Mouse (Mus musculus) brown adipose tissue, adult 24 weeks (tissue): ENCODE measurements around the gene Rundc3a. TPM values are rescaled to one million over a fixed set of nuclear protein-coding genes. Genes with fewer than 3 reads are reported as not detected.
"Not testable (repeated sequence)": the region's sequence is repeated elsewhere in the genome, so short reads cannot be mapped to it uniquely, and the experiment has no call there.

Experiments used
- H3K27ac ChIP-seq: fragments of 200-500 bp; replicated peaks from 2 replicates; pipeline ENCODE4 v1.5.1; 2012; ENCODE audit warnings: low read depth, mild to moderate bottlenecking, low read length
- H3K4me1 ChIP-seq: fragments of 200-500 bp; 2 replicates; pipeline ENCODE4 v1.6.1; 2012; ENCODE audit warnings: low read length, mixed read lengths; ENCODE audit not compliant: control insufficient read depth, insufficient read depth, insufficient read length
- H3K4me3 ChIP-seq: fragments of 200-500 bp; 2 replicates; pipeline ENCODE4 v1.5.1; 2012; ENCODE audit warnings: low read depth, mild to moderate bottlenecking, low read length, moderate library complexity; ENCODE audit not compliant: insufficient read depth
- polyA plus RNA-seq: library from polyadenylated mRNA; stranded (reverse); fragments of >200 nt; gene quantifications from 2 replicates; pipeline ENCODE4 v1.2.4, GENCODE M21; 2012; ENCODE audit not compliant: missing spikeins, insufficient read depth, insufficient read length

Gene Rundc3a
- polyA plus RNA-seq, 1 experiment = not detected

DNA sequence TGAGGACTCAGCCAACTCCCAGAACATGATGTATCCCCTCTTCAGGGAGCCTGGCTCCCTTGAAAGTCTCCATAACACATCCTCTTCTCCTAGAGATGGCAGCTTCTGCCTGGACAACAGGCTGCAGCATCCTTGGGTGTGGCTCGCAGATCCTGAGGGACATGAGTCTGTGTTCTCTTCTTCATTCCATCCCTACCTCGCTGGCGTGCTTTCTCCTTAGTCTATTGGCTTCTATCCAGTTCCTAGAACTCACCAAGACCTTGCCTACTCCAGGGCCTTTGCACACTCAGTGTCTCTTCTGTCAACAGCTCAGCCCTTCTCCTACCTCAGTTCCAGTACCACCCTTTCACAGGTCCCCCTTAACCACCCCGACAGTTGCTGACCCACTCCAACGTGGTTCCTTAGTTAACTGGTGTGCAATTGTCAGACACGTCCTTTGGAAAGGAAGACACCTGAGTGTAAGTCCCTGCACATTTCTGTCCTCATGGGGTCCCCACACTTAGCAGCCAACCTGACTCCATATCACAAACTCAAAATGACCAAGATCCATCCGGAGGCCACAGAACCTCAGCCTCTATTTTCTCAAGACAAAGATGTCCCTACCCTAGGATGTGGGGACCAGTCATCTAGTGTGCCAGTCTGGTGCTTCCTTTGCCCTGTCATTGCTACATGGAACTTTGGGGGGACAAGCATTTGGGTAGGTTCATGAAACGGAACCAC lies 31.3 kb upstream of the Rundc3a start:
- no peaks in the 10 kb centered on the region for H3K4me1 ChIP-seq
- no peak overlapping the region for H3K4me3 ChIP-seq
- H3K27ac ChIP-seq = no peak overlapping the region

DNA sequence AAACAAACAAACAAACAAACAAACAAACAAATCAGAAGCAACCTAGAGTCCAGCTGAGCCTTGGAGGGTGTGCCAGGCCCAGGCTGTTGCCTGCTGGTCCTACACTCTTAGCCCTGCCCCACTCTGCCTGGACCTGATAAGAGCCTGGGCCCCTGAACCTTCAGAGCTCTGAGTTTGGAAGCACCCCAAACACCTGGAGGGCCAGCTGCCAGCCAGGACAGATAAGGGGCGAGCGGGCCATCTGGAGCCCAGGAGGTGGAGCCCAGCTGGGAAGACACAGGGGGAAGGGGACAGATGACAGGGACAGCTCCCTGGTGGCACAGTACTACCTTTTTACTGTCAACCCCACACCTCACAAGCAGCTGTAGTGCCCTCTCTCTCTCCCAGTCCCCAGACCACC lies 29.6 kb upstream of the Rundc3a start:
- Histone ChIP-seq H3K27ac (no peak overlapping the region), H3K4me1 (no peaks in the 10 kb centered on the region), H3K4me3 (no peak overlapping the region)

DNA sequence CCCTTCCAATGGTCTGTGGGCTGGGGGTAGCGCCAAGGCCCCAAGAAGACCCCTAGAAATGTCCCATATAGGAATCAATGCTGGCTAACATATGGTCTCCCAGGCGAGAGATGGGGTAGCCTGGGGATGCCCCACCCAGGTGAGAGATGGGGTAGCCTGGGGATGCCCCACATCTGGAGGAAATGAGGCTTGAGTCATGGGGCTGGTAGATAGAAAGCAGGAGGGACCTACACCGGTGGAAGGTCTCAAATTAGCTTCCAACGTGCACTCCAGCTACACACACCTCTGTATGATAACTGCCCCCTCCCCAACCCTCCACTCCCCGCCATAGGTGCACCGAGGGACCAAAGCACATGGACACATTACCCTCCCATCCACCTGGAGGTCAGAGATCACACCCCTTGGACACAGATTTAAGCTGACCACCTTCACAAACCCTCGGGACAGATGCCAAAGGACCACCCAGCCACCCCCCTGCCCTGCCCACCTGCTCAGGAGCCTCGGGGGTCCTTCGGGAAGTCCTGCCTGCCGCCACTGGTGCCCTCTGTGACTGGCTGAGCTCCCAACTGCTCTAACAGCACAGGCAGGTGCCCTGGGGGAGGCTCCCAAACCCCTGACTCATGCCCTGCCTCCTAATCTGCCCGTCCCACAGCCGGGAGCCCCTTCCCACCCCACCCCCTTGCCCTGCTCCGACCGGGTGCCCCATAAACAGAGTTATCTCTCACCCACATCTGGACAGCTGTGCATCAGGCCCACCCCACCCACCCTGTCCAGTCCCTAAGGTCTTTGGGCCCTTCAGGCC lies 28.4 kb upstream of the Rundc3a start:
- Histone ChIP-seq H3K4me3 (no peak overlapping the region), H3K27ac (no peak overlapping the region), H3K4me1 (no peaks in the 10 kb centered on the region)

DNA sequence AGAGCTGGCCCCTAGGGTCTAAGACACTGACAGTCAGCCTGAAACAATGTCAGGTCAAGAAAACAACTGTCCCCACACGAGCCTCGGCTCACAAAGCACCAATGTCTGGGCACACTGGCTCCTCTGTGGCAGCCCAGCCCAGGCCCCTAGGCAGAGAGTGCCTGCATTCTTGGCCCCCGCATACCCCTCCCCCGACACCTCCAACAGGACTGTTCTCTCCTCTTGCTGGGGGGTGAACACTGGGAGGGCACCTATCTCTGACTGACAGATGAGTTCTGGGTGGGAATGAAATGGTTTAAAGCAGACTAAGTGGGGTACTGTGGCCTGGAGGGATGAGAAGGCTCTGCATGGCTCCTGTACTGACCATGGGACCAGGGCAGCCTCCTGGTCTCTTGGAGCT lies 27.5 kb upstream of the Rundc3a start:
- no peaks in the 10 kb centered on the region for H3K4me1 ChIP-seq
- no peak overlapping the region for H3K27ac ChIP-seq
- H3K4me3 ChIP-seq = no peak overlapping the region

DNA sequence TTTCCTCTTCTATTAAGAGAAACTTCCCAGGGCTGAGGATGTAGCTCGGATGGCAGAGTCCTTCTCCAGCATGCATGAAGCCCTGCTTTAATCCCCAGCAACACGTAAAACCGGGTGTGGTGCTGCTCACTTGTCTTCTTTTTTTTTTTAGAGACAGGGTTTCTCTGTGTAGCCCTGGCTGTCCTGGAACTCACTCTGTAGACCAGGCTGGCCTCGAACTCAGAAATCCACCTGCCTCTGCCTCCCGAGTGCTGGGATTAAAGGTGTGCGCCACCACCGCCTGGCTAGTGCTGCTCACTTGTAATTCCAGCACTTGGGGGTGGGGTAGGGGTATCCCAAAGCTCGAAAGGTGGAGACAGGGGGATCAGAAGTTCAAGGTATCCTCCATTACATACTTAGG lies 27.1 kb upstream of the Rundc3a start, which contains the start of gene Slc4a1:
Gene Slc4a1, minus strand, starts transcription at position 101 of the 400 bp plus-strand sequence.
- H3K4me1 ChIP-seq, H3K4me3 ChIP-seq, H3K27ac ChIP-seq: not testable (repeated sequence)

DNA sequence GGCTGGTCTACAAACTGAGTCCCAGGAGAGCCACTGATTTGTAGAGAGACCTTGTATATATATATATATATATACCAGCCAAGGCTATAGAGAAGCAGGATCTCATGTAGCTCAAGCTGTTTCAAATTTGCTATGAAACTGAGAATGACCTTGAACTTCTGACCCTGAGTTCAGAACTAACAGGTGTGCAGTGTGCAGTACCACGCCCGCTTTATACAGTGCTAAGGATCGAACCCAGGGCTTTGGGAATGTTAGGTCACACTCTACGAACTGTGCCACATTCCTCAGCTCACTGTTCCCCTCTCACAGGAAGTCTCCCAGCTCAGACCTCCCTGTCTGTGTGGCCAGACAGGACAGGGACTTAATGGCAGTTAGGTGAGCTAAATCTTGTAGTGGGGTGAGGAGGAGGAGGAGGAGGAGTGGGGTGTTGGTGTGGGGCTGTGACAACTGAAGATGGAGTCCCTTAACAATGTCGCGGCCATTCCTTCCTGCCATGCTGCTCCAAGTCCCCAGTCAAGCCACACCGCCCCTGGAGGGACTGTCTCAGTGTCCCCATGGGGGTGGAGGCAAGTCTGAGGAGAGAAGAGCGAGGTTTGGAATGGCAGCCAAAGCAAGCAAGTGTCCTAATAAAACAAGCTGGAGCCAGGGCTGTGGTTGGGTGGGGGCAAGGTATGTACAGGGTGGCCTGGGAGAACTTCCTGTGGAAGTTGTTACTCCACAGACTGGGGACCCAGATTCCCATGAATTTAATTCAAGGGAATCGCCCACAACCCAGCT lies 25.5 kb upstream of the Rundc3a start:
- Histone ChIP-seq H3K4me1 (no peaks in the 10 kb centered on the region), H3K27ac (no peak overlapping the region), H3K4me3 (no peak overlapping the region)

GRCm38 (mm10) chr11:102368347-102368746 lies 24.9 kb upstream of the Rundc3a start:
- no peak overlapping the region for H3K27ac ChIP-seq
- H3K4me1 ChIP-seq = no peaks in the 10 kb centered on the region

DNA sequence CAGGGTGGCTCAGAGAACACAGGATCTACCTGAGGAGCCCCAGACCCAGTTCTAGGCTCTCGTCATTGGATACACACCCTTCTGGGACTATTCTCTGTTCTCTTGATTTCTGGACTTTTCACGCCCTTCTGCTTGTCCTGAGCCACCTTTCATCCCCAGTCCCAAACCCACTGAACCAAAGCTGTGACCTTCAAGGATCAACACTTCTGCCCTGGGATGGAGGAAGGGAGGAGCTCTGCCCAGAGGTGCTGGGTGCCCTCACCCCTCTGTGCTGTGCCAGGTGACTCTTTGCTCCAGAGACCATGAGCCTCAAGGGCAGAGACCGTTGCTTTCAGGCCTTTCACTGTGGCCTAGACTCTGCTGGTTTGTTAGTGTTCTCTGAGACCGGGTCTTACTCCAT lies 23.9 kb upstream of the Rundc3a start:
- Histone ChIP-seq H3K4me1 (no peaks in the 10 kb centered on the region), H3K27ac (no peak overlapping the region), H3K4me3 (no peak overlapping the region)

More at GRCm38 (mm10) chr11:102368347-102368746, 24.9 kb upstream of the Rundc3a start:
- H3K4me3 ChIP-seq = no peak overlapping the region

GRCm38 (mm10) chr11:102370285-102370684 lies 22.9 kb upstream of the Rundc3a start:
- H3K27ac ChIP-seq = no peak overlapping the region
- peaks cover 2% of the 10 kb centered on the region for H3K4me1 ChIP-seq
- H3K4me3 ChIP-seq = no peak overlapping the region

DNA sequence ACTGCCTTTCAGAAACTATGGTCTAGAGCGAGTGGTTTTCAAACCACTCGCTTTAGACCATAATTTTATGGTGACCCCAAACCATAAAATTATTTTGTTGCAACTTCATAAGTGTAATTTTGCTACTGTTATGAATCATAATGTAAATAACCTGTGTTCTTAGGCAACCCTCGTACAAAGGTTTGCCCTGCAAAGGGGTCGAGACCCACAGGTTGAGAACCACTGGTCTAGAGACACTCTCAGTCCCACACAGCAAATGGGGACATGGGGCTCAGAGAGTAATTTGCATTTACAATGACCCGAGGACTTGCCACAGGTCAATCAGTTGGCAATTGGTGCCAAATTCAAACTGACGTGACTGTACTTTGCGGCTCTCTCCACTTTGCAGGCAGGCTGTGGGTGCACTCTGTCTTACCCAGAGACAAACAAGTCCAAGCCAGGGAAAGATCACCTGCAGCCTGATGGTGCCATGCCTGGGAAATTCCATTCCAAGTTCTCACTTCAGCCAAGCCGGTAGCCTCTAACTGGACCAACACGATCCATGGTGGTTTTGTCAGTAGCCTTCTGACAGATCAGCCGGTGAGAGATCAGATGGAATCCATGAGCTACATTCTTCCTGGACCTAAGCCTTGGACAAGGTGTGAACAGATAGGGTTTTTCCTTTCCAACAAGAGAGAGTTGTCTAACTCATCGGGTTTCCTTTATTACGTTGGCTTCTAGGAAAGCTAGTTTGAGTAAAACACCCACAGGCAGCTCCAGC lies 21.1 kb upstream of the Rundc3a start:
- Histone ChIP-seq H3K4me1 (peaks cover 4% of the 10 kb centered on the region), H3K4me3 (no peak overlapping the region), H3K27ac (no peak overlapping the region)

GRCm38 (mm10) chr11:102372936-102373335 lies 20.3 kb upstream of the Rundc3a start:
- no peak overlapping the region for H3K27ac ChIP-seq
- peaks cover 4% of the 10 kb centered on the region for H3K4me1 ChIP-seq

DNA sequence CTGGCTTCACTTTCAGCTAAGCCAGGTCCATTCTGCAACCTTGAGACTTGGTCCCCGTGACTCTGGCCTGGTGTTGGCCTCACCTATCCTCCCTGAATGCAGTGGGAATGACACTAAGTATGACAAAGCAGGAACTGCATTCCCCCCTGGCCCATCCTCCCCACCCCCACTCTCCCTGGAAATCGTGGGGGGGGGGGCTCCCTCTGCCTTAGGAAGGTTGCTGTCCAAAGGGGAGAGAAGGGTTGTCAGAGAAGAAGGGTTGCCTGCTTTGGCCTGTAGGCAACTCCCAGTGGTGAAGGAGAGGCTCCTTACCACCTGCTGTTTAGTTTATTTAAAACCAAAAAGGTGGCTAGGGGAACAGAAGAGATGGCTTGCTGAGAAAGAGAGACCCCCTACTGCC lies 19.6 kb upstream of the Rundc3a start:
- H3K4me3 ChIP-seq = no peak overlapping the region
- peaks cover 4% of the 10 kb centered on the region for H3K4me1 ChIP-seq
- no peak overlapping the region for H3K27ac ChIP-seq

More at GRCm38 (mm10) chr11:102372936-102373335, 20.3 kb upstream of the Rundc3a start:
- no peak overlapping the region for H3K4me3 ChIP-seq

DNA sequence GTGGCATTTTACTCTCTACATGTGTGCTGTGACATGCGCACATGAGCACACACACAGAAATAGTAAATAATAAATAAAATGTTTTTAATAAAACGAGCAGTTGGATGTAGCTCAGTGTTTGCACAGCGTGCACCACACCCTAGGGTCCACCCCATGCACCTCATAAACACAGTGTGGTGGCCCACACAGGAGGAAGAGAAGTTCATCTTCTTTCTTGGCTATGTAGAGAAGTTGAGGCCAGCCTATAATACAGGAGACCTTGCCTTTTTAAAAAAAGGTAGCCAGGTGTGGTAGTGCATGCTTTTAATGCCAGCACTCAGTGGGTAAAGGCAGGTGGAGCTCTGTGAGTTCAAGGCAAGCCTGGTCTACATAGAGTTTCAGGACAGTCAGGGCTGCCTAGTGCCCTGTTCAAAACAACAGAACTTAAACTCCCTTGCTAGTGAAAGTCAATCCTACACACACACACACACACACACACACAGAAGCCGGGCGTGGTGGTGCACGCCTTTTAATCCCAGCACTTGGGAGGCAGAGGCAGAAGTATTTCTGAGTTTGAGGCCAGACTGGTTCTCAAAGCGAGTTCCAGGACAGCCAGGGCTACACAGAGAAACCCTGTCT lies 19.0 kb upstream of the Rundc3a start:
- H3K4me1 ChIP-seq = peaks cover 4% of the 10 kb centered on the region
- no peak overlapping the region for H3K27ac ChIP-seq
- no peak overlapping the region for H3K4me3 ChIP-seq
